Mouse (Mus musculus) left cerebral cortex, postnatal 25 days (tissue): ENCODE data around the gene Ceacam3. TPM values are rescaled to one million over a fixed set of nuclear protein-coding genes. Genes with fewer than 3 reads are reported as not detected.
A peak's percentile ranks its signal among the peaks of the same experiment; 100 is the strongest.
"Not testable (repeated sequence)": the region's sequence is repeated elsewhere in the genome, so short reads cannot be mapped to it uniquely, and the experiment has no call there.

Source experiments
- DNase-seq, 2 experiments: peaks; one replicate each; pipeline ENCODE4 v3.0.0; 2022; ENCODE audit warnings: low spot score in 2 of 2, mixed read lengths in 1 of 2
- intact Hi-C: fragments of 180-260 bp; cut with DNase I; formaldehyde crosslinking; loops from one replicate; pipeline ENCODE4 v1.15.1; 2025
- total RNA-seq, 2 experiments: library from RNA; stranded (reverse); gene quantifications; 2 replicates each; pipeline ENCODE4 v1.2.3; 2021

Ceacam3 gene
- total RNA-seq, result not detected

DNA sequence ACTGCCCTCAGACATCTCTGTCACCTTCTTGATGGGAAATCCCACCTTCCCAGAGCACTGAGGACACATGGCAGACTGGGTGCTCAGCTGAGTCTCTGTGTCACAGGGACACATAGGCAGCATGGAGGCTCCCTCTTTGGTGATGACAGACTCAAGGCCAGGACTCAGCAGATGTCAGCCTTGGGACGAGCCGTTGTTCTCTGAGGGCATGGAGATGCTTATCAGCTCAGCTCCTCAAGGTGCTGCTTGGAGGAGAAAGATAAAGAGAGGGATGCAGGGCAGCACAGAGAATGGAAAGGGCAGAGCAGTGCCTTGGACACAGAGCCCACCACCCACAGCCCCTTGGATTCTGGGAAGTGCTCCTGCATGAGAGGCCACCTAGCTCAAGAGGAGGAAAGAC lies at the start of gene Ceacam3:
Gene Ceacam3, plus strand, starts transcription at position 352 of the 400 bp plus-strand sequence.
- intact Hi-C loops, result no loop called here

DNA sequence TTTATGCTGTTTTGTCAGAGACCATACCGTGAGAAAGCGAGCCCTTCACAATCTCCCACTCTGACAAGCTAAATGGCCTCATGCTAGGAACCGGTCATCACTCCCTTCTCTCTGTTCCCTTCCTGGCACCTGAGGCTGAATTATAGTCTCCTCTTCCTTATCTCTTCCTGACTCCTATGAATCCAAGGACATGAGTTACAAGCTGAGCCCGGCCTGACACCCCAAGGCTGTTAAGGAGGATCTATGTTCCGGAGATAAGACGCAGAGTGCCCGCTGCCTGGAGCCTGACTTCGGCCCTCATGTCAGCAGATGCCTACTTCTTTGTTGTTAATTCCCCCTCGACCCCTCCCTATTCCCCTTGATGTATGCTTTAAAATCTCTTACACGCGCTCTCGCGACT lies 48.5 kb upstream of the Ceacam3 start:
- intact Hi-C loops, DNase-seq: not testable (repeated sequence)

More for the DNA sequence above, at the start of gene Ceacam3:
- no peak for DNase-seq

- intact Hi-C loops, result no loop called here
- no peak for DNase-seq
These were observed 14.8 kb upstream of the Ceacam3 start for GRCm38 (mm10) chr7:17135307-17135706.

DNA sequence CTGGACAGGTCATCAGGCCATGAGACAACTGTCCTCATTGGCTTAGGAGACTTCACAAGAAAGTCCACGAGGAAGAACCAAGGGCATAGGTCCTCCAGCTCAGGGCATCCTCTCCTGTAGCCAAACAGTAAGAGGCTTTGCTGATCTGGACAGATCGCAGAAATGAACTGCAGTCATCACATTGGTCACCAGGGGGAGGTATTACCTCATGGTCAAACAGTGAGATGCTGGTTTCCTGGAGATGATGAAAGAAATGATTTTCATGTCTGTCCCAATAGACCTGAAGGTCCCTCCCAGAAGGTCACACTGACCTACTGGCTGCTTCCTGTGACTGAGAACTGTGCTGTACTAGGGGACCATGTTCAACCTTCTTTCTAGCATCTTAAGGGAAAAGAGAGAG lies 5.6 kb downstream of the Ceacam3 start:
- intact Hi-C loops, result no loop called here
- peak in 1 of 2 experiments; percentile 1 for DNase-seq

- intact Hi-C loops, result no loop called here
These were observed 7.0 kb downstream of the Ceacam3 start for GRCm38 (mm10) chr7:17156885-17157677.

DNA sequence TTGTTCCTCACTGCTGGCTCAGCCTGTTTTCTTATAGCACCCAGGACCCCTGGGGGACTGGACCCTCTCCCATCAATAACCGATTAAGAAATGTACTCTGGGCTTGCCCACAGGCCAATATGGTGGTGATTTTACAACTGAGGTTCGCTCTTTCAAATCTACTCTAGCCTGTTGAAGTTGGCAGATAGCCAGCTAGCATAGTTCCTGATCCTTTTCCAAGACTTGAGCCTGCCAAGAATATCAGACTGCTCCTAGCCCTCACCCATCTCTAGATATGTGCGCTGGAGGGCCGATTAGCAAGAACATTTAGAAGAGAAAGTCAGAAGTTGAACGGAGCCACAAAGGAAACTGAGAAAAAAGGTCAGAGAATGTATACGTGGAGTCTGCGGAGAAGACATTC lies 8.9 kb downstream of the Ceacam3 start:
- no peak for DNase-seq
- intact Hi-C loops, result no loop called here

More at GRCm38 (mm10) chr7:17156885-17157677, 7.0 kb downstream of the Ceacam3 start:
- no peak for DNase-seq

DNA sequence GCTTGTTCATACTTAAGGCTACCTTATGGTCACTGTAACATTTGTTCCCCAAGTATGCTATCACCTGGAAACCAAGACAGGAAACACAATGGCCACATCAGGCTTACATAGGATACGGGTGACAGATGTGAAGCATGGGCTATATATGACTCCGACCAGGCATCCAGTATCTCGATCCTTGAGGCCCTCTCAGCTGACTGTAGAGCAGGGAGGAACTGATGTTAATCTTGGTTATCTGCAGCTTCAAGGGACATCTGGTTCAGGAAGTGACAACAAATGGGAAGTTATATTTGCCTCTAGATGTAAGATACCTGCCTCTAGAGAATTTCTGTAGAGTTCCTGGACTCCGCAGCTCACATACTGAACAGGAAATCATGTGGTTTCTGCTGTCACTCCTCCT lies 21.7 kb downstream of the Ceacam3 start:
- intact Hi-C loops, result no loop called here
- no peak for DNase-seq

DNA sequence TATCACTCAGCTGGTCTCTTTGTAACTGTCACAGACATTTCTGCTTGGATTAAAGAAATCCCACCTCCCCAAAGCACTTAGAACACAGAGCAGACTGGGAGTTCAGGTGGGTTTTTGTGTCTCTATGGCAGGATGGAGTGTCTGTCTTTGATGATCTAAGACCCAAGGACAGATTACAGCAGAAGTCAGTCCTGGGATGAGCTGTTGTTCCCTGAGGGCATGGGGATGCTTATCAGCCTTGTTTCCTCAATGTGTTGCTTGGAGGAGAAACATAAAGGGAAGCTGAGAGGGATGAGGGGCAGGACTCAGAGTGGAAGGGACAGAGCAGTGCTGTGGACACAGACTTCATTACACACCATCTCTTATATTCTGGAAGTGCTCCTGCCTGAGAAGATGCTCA lies 53.1 kb downstream of the Ceacam3 start, which contains the start of gene Psg29:
Gene Psg29, plus strand, starts transcription at position 301 of the 400 bp plus-strand sequence.
- intact Hi-C loops, result no loop called here
- DNase-seq, result no peak

- DNase-seq, result no peak
- intact Hi-C loops, result no loop called here
These were observed 55.6 kb downstream of the Ceacam3 start for GRCm38 (mm10) chr7:17205530-17206184.

Other genes with a start within 250 kb of the Ceacam3 start
- gene Ptgir, start 243.8 kb upstream of the Ceacam3 start, total RNA-seq, result under 1 TPM; 0.14 to 0.16 TPM
- gene Calm3, start 226.2 kb upstream of the Ceacam3 start, total RNA-seq, result 1,000 to 10,000 TPM; 1,837 to 1,919 TPM
- gene Pnmal2, start 205.6 kb upstream of the Ceacam3 start, total RNA-seq, result 100 to 1,000 TPM; 268 to 274 TPM
- gene Pnmal1, start 190.6 kb upstream of the Ceacam3 start, total RNA-seq, result 100 to 1,000 TPM; 107 to 115 TPM
- 10 to 100 TPM; 62.3 to 64.9 TPM for gene Gm42372, start 167.2 kb upstream of the Ceacam3 start, total RNA-seq
- gene Ccdc8, start 157.6 kb upstream of the Ceacam3 start, total RNA-seq, result 1 to 10 TPM; 2.4 to 2.6 TPM
- 100 to 1,000 TPM; 167 to 169 TPM for gene Ppp5c, start 122.4 kb upstream of the Ceacam3 start, total RNA-seq
- gene Hif3a, start 87.9 kb upstream of the Ceacam3 start, total RNA-seq, result 1 to 10 TPM; 5.3 to 8.5 TPM
- 1 to 10 TPM; 4.1 to 5.5 TPM for gene Psg16, start 76.2 kb upstream of the Ceacam3 start, total RNA-seq
- gene Psg29, start 53.2 kb downstream of the Ceacam3 start, total RNA-seq, result not detected